Mouse (Mus musculus): ENCODE results near the gene Hoxa10. TPM values are rescaled to one million over a fixed set of nuclear protein-coding genes. Genes with fewer than 3 reads are reported as not detected.

The Hoxa10 gene
- polyA plus RNA-seq, 1 experiment from 2014 or later = 15.6 TPM

DNA sequence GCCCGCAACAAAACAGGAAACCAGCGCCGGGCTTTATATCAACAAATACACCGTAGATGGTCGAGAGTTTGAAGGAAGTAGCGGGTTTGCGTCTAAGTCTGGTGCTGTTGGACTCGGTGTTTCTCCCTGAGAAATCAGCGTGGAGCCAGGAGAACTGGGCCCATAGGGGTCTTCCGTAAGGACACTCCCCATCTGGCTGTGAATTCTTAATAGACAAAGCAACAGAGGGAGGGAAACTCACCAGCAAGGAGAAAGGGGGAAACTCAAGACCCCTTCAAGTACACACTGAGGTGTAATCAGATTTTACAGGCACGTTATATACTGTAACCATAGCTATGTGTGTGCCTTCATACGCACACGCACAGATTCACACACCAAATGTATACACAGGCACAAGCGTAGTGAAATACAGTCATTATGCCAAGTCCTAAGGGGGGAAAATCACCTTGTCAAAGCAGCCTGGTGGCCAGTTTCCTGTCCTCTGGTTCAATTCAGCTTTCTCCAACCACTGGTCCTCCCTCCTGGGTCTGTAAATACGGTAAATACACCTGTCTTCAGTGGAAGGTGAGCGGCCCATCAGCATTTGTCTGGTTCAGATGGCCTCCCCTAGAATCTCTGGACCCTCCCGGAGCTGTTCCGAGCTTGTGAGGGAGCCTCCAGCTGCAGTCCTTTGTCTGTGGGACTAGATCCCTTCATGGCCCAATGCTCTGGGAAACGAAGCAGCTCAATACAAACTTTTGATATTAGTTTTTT, 25.4 kb upstream of the Hoxa10 start:
- Histone ChIP-seq H3K27ac (ENCODE audit: low read depth) (no peak overlapping the region), H3K9me3 (ENCODE audit: control insufficient read depth, low read length) (no peaks in the 10 kb centered on the region), H3K4me2 (ENCODE audit: low read length) (no peak overlapping the region), H3K4me1 (replicated peaks; ENCODE audit: control insufficient read depth, insufficient read depth, low read length) (0 out of 2 replicates have a peak, but pooled peaks cover 4% of the 10 kb centered on the region), H3K36me3 (ENCODE audit: control insufficient read depth, insufficient read depth, low read length) (no peaks in the 10 kb centered on the region), H3K4me3 (ENCODE audit: low read depth, low read length) (no peak overlapping the region), H3K9ac (ENCODE audit: low read length) (no peak overlapping the region), H3K27me3 (replicated peaks; ENCODE audit: control insufficient read depth, insufficient read depth, low read length) (peaks cover 97% of the 10 kb centered on the region)
- DNase-seq (ENCODE audit: low spot score) = peak; percentile 80
- WGBS = 3% methylated on average over 19 of the region's 19 CpGs
- no peak for ATAC-seq (replicated peaks; ENCODE audit: low FRiP score, low TSS enrichment, low read depth)

DNA sequence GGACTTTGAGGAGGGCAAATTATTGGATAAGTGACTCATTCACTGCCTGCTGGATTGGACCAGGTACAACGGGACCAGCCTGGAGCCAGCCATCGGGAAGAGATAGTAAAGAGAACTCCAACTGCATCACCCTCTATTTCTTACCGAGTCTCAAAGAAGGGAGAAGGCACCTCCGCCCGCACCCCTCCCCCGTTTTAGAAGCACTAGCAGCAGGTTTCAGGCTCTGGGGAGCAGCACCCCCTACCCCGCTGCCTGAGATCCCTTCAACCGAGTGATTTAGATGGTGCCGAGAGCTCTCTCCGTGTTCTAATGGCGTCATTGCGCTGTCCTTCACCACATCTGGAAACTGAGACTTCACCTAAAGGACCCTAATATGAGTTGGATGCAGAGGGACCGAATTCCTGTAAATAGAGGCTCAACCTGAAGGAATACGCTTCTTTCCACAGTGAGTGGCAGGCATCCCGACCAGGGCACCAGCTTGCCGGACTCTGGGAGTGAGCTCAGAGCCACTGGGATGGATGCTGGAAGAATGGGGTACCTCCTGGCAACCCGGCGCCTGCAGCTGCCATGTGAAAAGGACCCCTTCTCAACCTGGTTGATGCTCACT, 24.8 kb upstream of the Hoxa10 start:
- no peak overlapping the region for H3K4me3 ChIP-seq (ENCODE audit: low read depth, low read length)
- H3K27ac ChIP-seq (ENCODE audit: low read depth) = no peak overlapping the region
- H3K27me3 ChIP-seq (replicated peaks; ENCODE audit: control insufficient read depth, insufficient read depth, low read length) = peaks cover 99% of the 10 kb centered on the region
- no peaks in the 10 kb centered on the region for H3K36me3 ChIP-seq (ENCODE audit: control insufficient read depth, insufficient read depth, low read length)
- DNase-seq (ENCODE audit: low spot score) (peak; percentile 71), ATAC-seq (replicated peaks; ENCODE audit: low FRiP score, low TSS enrichment, low read depth) (no peak)
- H3K4me1 ChIP-seq (replicated peaks; ENCODE audit: control insufficient read depth, insufficient read depth, low read length) = peaks cover 4% of the 10 kb centered on the region; the same call in 1 of the 2 replicates
- H3K9ac ChIP-seq (ENCODE audit: low read length) = no peak overlapping the region
- H3K4me2 ChIP-seq (ENCODE audit: low read length) = no peak overlapping the region
- whole genome bisulfite sequencing = 2% methylated on average over 18 of the region's 18 CpGs
- H3K9me3 ChIP-seq (ENCODE audit: control insufficient read depth, low read length) = no peaks in the 10 kb centered on the region

GRCm38 (mm10) chr6:52264106-52264790, 23.6 kb upstream of the Hoxa10 start:
- DNase-seq (ENCODE audit: low spot score) = peak; percentile 63
- H3K9ac ChIP-seq (ENCODE audit: low read length) = no peak overlapping the region
- H3K27me3 ChIP-seq (replicated peaks; ENCODE audit: control insufficient read depth, insufficient read depth, low read length) = peaks cover 98% of the 10 kb centered on the region
- no peaks in the 10 kb centered on the region for H3K36me3 ChIP-seq (ENCODE audit: control insufficient read depth, insufficient read depth, low read length)
- WGBS = 4% methylated on average over 5 of the region's 5 CpGs
- no peak for ATAC-seq (replicated peaks; ENCODE audit: low FRiP score, low TSS enrichment, low read depth)
- peaks cover 11% of the 10 kb centered on the region; the same call in 1 of the 2 replicates for H3K4me1 ChIP-seq (replicated peaks; ENCODE audit: control insufficient read depth, insufficient read depth, low read length)
- H3K27ac ChIP-seq (ENCODE audit: low read depth) = no peak overlapping the region
- no peak overlapping the region for H3K4me3 ChIP-seq (ENCODE audit: low read depth, low read length)
- no peak overlapping the region for H3K4me2 ChIP-seq (ENCODE audit: low read length)
- no peaks in the 10 kb centered on the region for H3K9me3 ChIP-seq (ENCODE audit: control insufficient read depth, low read length)

- DNase-seq (ENCODE audit: low spot score) (no peak), ATAC-seq (replicated peaks; ENCODE audit: low FRiP score, low TSS enrichment, low read depth) (no peak)
- H3K4me1 ChIP-seq (replicated peaks; ENCODE audit: control insufficient read depth, insufficient read depth, low read length) = peaks cover 11% of the 10 kb centered on the region; the same call in 1 of the 2 replicates
- no peaks in the 10 kb centered on the region for H3K36me3 ChIP-seq (ENCODE audit: control insufficient read depth, insufficient read depth, low read length)
- no peak overlapping the region for H3K4me3 ChIP-seq (ENCODE audit: low read depth, low read length)
- no peak overlapping the region for H3K27ac ChIP-seq (ENCODE audit: low read depth)
- 4% methylated on average over 6 of the region's 6 CpGs for WGBS
- no peak overlapping the region for H3K4me2 ChIP-seq (ENCODE audit: low read length)
- H3K9ac ChIP-seq (ENCODE audit: low read length) = no peak overlapping the region
- H3K9me3 ChIP-seq (ENCODE audit: control insufficient read depth, low read length) = no peaks in the 10 kb centered on the region
- peaks cover 98% of the 10 kb centered on the region for H3K27me3 ChIP-seq (replicated peaks; ENCODE audit: control insufficient read depth, insufficient read depth, low read length)
These were observed 22.6 kb upstream of the Hoxa10 start for GRCm38 (mm10) chr6:52263321-52263585.

DNA sequence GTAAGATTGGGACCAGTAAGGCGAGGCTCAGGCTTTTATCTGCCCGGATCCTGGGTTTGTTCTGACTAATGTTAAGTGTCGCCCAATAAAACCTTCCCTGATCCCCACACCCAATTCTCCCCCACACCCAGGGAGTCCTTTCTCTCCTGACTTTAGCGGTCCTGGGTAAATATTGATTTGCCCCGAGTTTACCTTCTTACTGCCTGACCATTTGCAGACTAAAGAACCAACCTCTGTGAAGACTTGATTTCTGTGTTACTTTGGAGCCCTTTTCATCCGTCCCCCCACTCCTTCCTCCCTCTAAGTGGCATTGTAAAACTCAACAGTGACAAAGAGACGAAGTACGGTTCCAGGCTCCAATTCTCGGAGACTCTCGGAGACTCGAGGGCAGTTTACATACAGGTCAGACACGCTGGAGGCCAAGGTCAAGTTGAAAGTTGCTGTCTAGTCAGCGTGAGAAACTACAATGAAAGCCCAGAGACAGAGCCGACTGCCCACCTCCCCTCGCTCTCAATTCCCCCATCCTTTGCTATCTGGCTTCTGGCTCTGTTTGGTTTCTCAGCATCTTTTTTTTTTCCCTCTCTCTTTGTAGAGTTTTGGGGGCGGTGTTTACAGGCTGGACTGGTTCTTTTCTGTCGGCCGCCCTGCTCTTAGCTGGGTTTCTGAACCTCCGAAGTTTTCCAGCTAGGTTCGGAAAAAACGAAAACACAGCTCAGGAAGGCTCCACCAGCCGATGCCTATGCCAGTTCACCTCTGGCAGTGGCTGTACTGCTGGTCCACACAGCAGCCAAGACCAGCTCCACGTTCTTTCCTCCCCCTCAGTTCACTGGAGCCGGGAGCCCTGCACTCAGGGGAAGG, 22.0 kb upstream of the Hoxa10 start:
- no peaks in the 10 kb centered on the region for H3K36me3 ChIP-seq (ENCODE audit: control insufficient read depth, insufficient read depth, low read length)
- H3K4me2 ChIP-seq (ENCODE audit: low read length) = no peak overlapping the region
- H3K4me1 ChIP-seq (replicated peaks; ENCODE audit: control insufficient read depth, insufficient read depth, low read length) = peaks cover 11% of the 10 kb centered on the region; the same call in 1 of the 2 replicates
- no peak overlapping the region for H3K9ac ChIP-seq (ENCODE audit: low read length)
- no peak overlapping the region for H3K27ac ChIP-seq (ENCODE audit: low read depth)
- H3K4me3 ChIP-seq (ENCODE audit: low read depth, low read length) = no peak overlapping the region
- WGBS = 3% methylated on average over 24 of the region's 24 CpGs
- no peaks in the 10 kb centered on the region for H3K9me3 ChIP-seq (ENCODE audit: control insufficient read depth, low read length)
- no peak for ATAC-seq (replicated peaks; ENCODE audit: low FRiP score, low TSS enrichment, low read depth)
- DNase-seq (ENCODE audit: low spot score) = peak; percentile 82
- peaks cover 98% of the 10 kb centered on the region for H3K27me3 ChIP-seq (replicated peaks; ENCODE audit: control insufficient read depth, insufficient read depth, low read length)

DNA sequence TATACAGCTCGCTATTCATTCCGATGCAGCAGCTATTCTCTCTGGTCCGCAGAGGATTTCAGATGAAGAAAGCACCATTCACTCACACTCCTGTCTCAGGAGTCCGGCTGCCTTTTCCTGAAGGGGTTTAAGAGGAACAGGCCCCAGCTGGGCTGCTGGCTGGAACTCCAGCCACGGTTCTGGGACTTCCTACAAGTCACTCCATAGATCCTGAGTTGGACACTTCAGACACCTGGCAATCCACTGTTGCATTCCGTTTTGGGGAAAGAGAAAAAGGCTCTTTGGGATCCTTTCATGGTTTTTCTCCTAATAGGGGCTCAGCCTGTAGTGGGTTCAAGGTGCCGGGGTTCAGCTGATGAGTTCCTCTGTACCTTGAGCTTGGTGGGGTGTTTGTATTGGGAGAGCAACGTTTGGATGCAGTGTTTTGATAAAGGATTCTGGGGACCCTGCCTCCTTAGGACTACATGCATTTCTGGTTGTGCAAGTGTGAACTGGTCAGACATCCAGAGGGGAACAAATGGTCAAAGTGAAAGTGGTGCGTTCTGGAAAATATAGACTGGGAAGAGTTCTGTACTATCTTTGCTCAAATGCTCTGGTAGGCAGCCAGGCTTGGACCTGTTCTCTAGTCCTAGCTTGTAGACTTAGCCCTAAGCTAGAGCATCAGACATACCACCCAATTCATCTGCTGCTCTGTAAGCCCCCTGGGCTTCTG, 21.3 kb upstream of the Hoxa10 start:
- Histone ChIP-seq H3K4me1 (replicated peaks; ENCODE audit: control insufficient read depth, insufficient read depth, low read length) (peaks cover 11% of the 10 kb centered on the region; the same call in 1 of the 2 replicates), H3K9ac (ENCODE audit: low read length) (no peak overlapping the region), H3K4me3 (ENCODE audit: low read depth, low read length) (no peak overlapping the region), H3K4me2 (ENCODE audit: low read length) (no peak overlapping the region), H3K36me3 (ENCODE audit: control insufficient read depth, insufficient read depth, low read length) (no peaks in the 10 kb centered on the region), H3K27ac (ENCODE audit: low read depth) (no peak overlapping the region), H3K27me3 (replicated peaks; ENCODE audit: control insufficient read depth, insufficient read depth, low read length) (peaks cover 98% of the 10 kb centered on the region), H3K9me3 (ENCODE audit: control insufficient read depth, low read length) (no peaks in the 10 kb centered on the region)
- DNase-seq (ENCODE audit: low spot score) (peak; percentile 80), ATAC-seq (replicated peaks; ENCODE audit: low FRiP score, low TSS enrichment, low read depth) (no peak)
- 3% methylated on average over 9 of the region's 9 CpGs for WGBS

DNA sequence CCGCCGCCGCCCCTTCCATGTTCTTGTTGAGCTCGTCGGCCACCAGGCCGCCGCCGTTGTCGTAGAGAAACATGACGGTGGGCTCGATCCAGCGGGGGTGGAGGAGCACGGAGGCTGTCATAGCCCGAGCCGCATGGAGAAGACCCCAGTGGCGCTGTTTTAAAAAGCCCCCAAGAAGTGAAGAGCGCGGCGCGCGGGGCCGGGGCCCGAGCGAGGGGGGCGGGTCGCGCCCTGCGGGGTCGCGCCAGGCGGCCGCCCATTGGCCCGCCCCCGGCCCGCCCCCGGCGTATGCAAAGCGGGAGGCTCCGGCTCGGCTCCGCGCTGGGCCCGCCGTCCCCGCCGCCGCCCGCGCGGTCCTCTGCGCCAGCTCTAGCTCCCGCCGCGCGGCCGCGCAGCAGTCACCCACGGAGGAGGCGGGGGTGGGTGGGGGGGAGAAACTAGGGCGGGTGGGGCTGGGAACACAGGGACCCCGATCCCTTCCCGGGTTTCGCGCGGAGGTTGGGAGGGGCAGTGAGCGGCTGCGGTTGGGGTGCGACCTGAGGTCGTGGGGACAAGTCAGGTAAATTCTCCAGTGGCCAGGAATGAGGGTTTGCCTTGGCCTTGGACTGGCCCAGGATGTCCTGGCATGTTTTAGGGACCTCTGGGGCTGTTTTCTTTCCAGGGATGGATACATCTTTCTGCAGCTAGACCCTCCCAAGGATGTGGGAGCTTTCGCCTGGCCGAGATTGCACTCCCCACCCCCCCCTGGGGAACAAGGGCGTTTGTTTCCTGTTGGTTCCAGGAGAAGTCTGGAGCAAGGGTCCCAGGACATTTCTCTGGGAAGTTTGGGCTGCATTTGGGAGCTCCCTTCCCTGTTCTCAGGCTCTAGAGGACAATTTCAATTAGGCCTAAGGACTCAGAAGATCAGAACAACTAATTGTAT, 20.3 kb upstream of the Hoxa10 start, which contains the start of gene Hoxa13:
TSS of gene Hoxa13 (minus strand) at position 227 of the 922 bp plus-strand sequence.
- Histone ChIP-seq H3K4me3 (ENCODE audit: low read depth, low read length) (peak within 1 kb of the TSS; percentile 38), H3K27me3 (replicated peaks; ENCODE audit: control insufficient read depth, insufficient read depth, low read length) (peaks cover 98% of the 10 kb centered on the region), H3K9me3 (ENCODE audit: control insufficient read depth, low read length) (no peaks in the 10 kb centered on the region), H3K9ac (ENCODE audit: low read length) (peak within 1 kb of the TSS; percentile 30), H3K27ac (ENCODE audit: low read depth) (no peak within 1 kb of the TSS), H3K36me3 (ENCODE audit: control insufficient read depth, insufficient read depth, low read length) (no peaks in the 10 kb centered on the region), H3K4me2 (ENCODE audit: low read length) (peak within 1 kb of the TSS; percentile 63), H3K4me1 (replicated peaks; ENCODE audit: control insufficient read depth, insufficient read depth, low read length) (peaks cover 11% of the 10 kb centered on the region; the same call in 1 of the 2 replicates)
- ATAC-seq (replicated peaks; ENCODE audit: low FRiP score, low TSS enrichment, low read depth) (peak; percentile 75), DNase-seq (ENCODE audit: low spot score) (peak; percentile 78)
- WGBS = 0% methylated on average over 49 of the region's 72 CpGs

All from intestine, embryonic 14.5 days (tissue).